Mouse (Mus musculus): ENCODE measurements at regions not wholly inside any gene's neighbourhood (a gene's known extent, or its start where the extent isn't known, plus 50 kb on each side); places are given as distances from the start of the nearest gene placed in this dataset.

DNA sequence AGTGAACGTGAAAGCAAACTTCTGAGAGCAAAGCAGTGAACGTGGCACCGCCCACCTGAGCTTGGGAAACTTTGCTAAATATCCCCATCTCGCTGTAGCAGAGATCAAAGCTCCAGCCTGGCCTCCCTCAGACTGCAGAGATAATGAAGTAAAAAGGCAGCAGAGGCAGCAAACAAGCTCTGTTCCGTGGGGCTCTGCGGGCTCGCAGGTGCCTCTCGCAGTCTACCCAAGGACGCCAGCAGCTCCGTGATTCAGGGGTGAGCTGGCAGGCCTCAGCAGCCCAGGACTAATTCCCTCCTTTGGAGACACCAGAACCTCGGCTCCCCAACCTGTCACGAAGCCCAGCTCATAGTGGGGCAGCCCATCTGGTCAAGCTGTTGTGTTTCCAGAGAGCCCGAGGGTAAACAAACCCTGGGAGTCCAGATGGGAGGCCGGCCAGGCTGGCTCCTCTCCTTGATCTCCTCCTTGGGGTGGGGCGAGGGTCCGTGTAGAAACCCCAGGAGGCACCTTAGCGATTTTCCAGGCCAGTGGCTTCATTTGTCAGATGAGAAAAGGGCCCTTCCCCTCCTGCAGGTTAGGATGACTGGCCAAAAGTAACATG, 182.7 kb downstream of the Wdr11 start:
- no peak for TF ChIP-seq CTCF (IDR thresholded peaks at IDR 0.05; ENCODE audit: control insufficient read depth, insufficient read depth, insufficient read length)
- no peak for TF ChIP-seq MAX (IDR thresholded peaks at IDR 0.05)

Data from C2C12 (cell line).